Mouse (Mus musculus) heart, adult 10 weeks (tissue): Measurements from ENCODE around the gene Tab1. TPM values are rescaled to one million over a fixed set of nuclear protein-coding genes. Genes with fewer than 3 reads are reported as not detected.

Experiments used
- polyA plus RNA-seq: library from polyadenylated mRNA; stranded (reverse); fragments of 350-450 nt; fragmentation: Illumina TruSeq; extraction: RNeasy Lipid Tissue Mini Kit (QIAGEN cat#74804); gene quantifications from one replicate; pipeline ENCODE4 v1.2.3, GENCODE M21; 2014; ENCODE audit warnings: low read depth, low replicate concordance

The Tab1 gene
- 19.5 TPM for polyA plus RNA-seq

DNA sequence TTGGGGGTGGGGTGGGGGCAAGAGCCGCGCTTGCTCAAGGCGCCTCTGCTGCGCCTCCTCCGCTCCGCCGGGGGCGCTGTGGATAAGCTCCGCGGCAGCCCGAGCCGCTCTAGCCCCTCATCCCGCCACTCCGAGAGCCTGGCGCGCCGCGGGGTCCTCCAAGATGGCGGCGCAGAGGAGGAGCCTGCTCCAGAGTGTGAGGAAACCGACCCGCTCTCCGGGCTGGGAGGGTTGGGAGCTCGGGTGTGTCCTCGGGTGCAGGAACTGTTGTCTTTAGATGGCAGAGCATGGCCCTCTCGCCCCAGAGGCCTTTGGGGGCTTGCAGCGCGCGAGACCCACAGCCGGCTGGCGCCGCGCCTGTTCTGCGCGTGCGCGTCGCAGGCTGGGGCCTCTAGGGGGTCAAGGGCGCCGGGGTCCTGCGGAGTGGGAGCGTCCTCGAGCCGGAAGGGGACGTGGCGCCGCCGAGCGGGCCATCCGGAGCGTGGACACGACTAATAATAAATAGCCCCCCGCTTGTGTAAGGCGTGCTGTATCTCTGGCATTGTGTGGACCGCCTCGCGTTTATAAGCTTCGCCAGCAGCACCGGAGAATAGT, at the start of gene Tab1:
TSS of gene Tab1 (plus strand) at position 135 of the 594 bp plus-strand sequence.

DNA sequence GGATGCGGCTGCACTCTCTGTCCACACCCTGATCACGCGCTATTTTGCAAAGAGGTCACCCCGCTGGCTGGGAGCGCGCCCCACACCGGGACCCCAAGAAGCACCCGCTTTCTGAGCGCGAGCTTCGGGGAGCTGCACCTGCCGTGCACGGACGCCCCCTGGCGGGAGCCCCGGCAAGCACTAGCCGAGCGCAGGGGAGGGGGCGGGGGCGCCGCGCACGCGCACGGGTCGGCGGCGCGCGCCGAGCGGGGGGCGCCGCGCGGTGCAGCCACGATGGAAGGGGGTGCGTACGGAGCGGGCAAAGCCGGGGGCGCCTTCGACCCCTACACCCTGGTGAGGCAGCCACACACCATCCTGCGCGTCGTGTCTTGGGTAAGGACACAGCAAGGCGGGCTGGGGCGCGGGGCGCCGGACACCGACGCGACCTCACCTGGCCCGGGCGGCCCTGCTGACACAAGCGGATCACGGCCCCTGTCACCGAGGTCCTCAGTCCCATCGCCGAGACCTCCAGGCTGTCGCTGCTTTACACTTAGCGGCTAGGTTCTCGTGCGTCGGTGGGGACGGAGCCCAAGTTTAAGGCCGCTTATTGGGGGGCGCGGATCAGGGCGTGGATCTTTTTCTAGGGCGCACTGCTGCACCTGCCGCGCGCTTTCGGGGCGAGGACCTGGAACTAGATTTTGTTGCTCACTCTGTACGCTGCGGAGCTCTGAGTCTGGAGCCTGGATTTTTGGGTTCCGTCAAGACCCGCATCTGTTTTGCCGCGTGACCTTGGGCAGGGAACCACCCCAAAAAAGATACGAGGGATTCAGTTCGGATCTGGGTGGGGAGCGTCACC, 41.6 kb upstream of the Tab1 start, which contains the start of the genes Syngr1 and Rpl3:
TSS of gene Syngr1 (plus strand) at position 214 of the 835 bp plus-strand sequence.
TSS of gene Rpl3 (minus strand) at position 748 of the 835 bp plus-strand sequence.

DNA sequence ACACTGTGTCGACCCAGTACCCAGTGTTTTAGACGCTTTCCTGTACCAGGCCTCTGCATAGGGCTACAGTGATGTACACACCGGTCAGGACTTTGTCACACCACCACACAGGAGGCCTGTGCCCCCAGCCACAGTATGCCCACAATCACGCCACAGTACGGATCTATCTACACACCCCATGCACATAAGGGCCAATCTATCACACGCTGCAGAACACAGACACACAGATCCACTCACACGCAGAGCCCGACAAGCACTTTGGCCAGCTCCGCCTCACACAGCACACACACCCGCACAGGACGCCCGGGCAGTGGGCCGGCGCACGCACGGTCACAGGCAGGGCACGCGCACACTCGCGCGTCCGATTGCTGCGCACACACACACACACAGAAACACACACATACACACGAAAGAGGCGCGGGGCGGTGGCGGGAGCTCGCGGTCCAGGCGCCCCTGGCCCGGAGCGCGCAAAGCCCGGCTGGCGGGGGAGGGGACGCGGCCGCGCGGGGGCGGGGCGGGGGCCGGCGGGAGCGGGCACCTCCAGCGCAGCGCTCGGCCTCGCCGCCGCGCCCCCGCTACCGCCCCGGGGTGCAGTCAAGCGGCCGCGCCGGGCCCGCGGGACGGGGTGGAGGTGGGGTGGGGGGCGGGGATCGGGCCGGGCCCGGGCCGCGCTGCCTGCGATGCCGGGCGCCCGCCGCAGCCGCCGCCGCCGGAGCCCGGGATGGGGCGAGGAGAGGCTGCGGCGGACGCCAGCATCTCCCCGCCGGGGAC, 40.3 kb downstream of the Tab1 start, which contains the start of gene Mgat3:
TSS of gene Mgat3 (plus strand) at position 721 of the 771 bp plus-strand sequence.

Other genes with a start within 250 kb of the Tab1 start
- 7.9 TPM for gene Apobec3, start 241.5 kb upstream of the Tab1 start, polyA plus RNA-seq
- 30.0 TPM for gene Cbx7, start 162.0 kb upstream of the Tab1 start, polyA plus RNA-seq
- 32.2 TPM for gene Pdgfb, start 118.2 kb upstream of the Tab1 start, polyA plus RNA-seq
- gene Syngr1, start 41.8 kb upstream of the Tab1 start, polyA plus RNA-seq, result 116 TPM
- 294 TPM for gene Rpl3, start 41.3 kb upstream of the Tab1 start, polyA plus RNA-seq
- 2.9 TPM for gene Mgat3, start 40.6 kb downstream of the Tab1 start, polyA plus RNA-seq
- gene Mief1, start 100.9 kb downstream of the Tab1 start, polyA plus RNA-seq, result 13.3 TPM
- gene AC140267.1, start 102.7 kb downstream of the Tab1 start, polyA plus RNA-seq, result not detected
- 104 TPM for gene Atf4, start 122.1 kb downstream of the Tab1 start, polyA plus RNA-seq
- gene Rps19bp1, start 131.2 kb downstream of the Tab1 start, polyA plus RNA-seq, result 20.4 TPM
- 0.05 TPM for gene Cacna1i, start 154.1 kb downstream of the Tab1 start, polyA plus RNA-seq